Mouse (Mus musculus) cerebellum, adult 2 months (tissue): ENCODE results near the gene Pik3r5.

Experiments used
- CTCF ChIP-seq: fragments of 200-500 bp; IDR thresholded peaks from 2 replicates; pipeline ENCODE4 v1.5.1; 2011; ENCODE audit warnings: low read depth, mild to moderate bottlenecking, control low read depth, low read length, moderate library complexity, borderline replicate concordance; ENCODE audit not compliant: insufficient read depth
- POLR2A ChIP-seq: fragments of 200-500 bp; IDR thresholded peaks from 2 replicates; pipeline ENCODE4 v1.6.1; 2011; ENCODE audit warnings: low read length, control low read depth, borderline replicate concordance; ENCODE audit not compliant: insufficient read depth

GRCm38 (mm10) chr11:68384131-68384530, 47.8 kb upstream of the Pik3r5 start:
- TF ChIP-seq CTCF: no peak
- no peak for TF ChIP-seq POLR2A
